29 mouse cellular contexts compared by ENCODE assay signal in genomic region chr4:41518349-41518748, GRCm38 (mm10). TPM values are rescaled to one million over a fixed set of nuclear protein-coding genes. Genes with fewer than 3 reads are reported as not detected.
DNase-seq lines count a peak whose midpoint lies in the region; ATAC-seq and TF ChIP-seq lines count a peak whose summit lies in the region.
"Had no signal": no experiment of that assay in that cellular context is flagged by ENCODE, and none has a peak within 500 bp of the region (broad histone marks: within the 10 kb centered on the region; RNA-seq: fewer than 3 reads in every experiment).

No protein-coding gene starts in this region.

- H3K4me2 ChIP-seq in hindbrain, embryonic 13.5 days: no peak overlapping the region
- no peak overlapping the region for H3K4me2 ChIP-seq in midbrain, postnatal 0 days (ENCODE audit: low read depth, low read length, poor library complexity, severe bottlenecking)
- H3K4me2 ChIP-seq: heart, embryonic 13.5 days; hindbrain, embryonic 14.5 days had no signal

- 84% methylated on average over 7 of the region's 7 CpGs for whole genome bisulfite sequencing in hindbrain, embryonic 13.5 days
- 80% methylated on average over 7 of the region's 7 CpGs for WGBS in hindbrain, embryonic 10.5 days
- 78% methylated on average over 7 of the region's 7 CpGs for WGBS in midbrain, embryonic 10.5 days
- WGBS in midbrain, postnatal 0 days: 76% methylated on average over 7 of the region's 7 CpGs
- WGBS in embryonic facial prominence, embryonic 10.5 days: 71% methylated on average over 7 of the region's 7 CpGs

- ATAC-seq in hindbrain, embryonic 13.5 days (ENCODE audit: low FRiP score): no peak
- ATAC-seq in midbrain, postnatal 0 days (ENCODE audit: low FRiP score): no peak
- ATAC-seq: CD4-positive, CD25-positive, alpha-beta regulatory T cell, adult 4 months; forebrain, embryonic 14.5 days; hindbrain, postnatal 0 days; inflammation-experienced regulatory T-cells, adult 6 months had no signal

- 0 out of 2 replicates have a peak overlapping the region, but pooled peaks have one; percentile 29 for H3K9ac ChIP-seq in hindbrain, embryonic 13.5 days
- H3K9ac ChIP-seq in midbrain, postnatal 0 days (replicated peaks; ENCODE audit: low read length, poor library complexity, severe bottlenecking): no peak overlapping the region
- H3K9ac ChIP-seq: heart, embryonic 13.5 days; hindbrain, embryonic 14.5 days had no signal

- H3K4me3 ChIP-seq in hindbrain, embryonic 13.5 days: no peak overlapping the region
- H3K4me3 ChIP-seq in hindbrain, embryonic 10.5 days: no peak overlapping the region
- no peak overlapping the region for H3K4me3 ChIP-seq in midbrain, embryonic 10.5 days
- no peak overlapping the region for H3K4me3 ChIP-seq in midbrain, postnatal 0 days (ENCODE audit: low read depth, low read length)
- H3K4me3 ChIP-seq in embryonic facial prominence, embryonic 10.5 days: no peak overlapping the region
- H3K4me3 ChIP-seq: gastrocnemius, adult 2 months; heart, embryonic 10.5 days; heart, embryonic 13.5 days had no signal

- no peak for TF ChIP-seq CTCF in midbrain, postnatal 0 days (IDR thresholded peaks at IDR 0.05)

- no peaks in the 10 kb centered on the region for H3K9me3 ChIP-seq in hindbrain, embryonic 13.5 days
- H3K9me3 ChIP-seq in hindbrain, embryonic 10.5 days: no peaks in the 10 kb centered on the region
- H3K9me3 ChIP-seq in midbrain, embryonic 10.5 days (replicated peaks): no peaks in the 10 kb centered on the region
- no peaks in the 10 kb centered on the region for H3K9me3 ChIP-seq in midbrain, postnatal 0 days (ENCODE audit: low read length)
- H3K9me3 ChIP-seq in embryonic facial prominence, embryonic 10.5 days: no peaks in the 10 kb centered on the region
- H3K9me3 ChIP-seq: heart, embryonic 10.5 days; heart, embryonic 13.5 days had no signal

- no peak for DNase-seq in hindbrain, embryonic 10.5 days (ENCODE audit: low spot score)
- no peak for DNase-seq in midbrain, embryonic 10.5 days (ENCODE audit: low spot score)
- DNase-seq in midbrain, postnatal 0 days (ENCODE audit: low spot score): no peak
- DNase-seq in brain, adult 2 months (ENCODE audit: low read depth, low spot score): peak; percentile 49
- no peak for DNase-seq in embryonic facial prominence, embryonic 10.5 days (ENCODE audit: low spot score)
- no peak for DNase-seq in spleen, postnatal 10 days (ENCODE audit: low spot score in 2 of 2)
- no peak for DNase-seq in gastrocnemius, adult 8-10 months (ENCODE audit: low spot score in 2 of 2)
- DNase-seq: adrenal gland, adult 2 months; adrenal gland, postnatal 14 days; cerebellum, adult 11-12 months; cerebellum, adult 8-10 months; cerebellum, postnatal 10 days; cerebellum, postnatal 36 days; embryo, embryonic 11 days; gastrocnemius, adult 2 months; gastrocnemius, postnatal 25 days; heart, adult 18-20 months; heart, postnatal 14 days had no signal

- no peaks in the 10 kb centered on the region for H3K27me3 ChIP-seq in hindbrain, embryonic 13.5 days
- H3K27me3 ChIP-seq in hindbrain, embryonic 10.5 days (ENCODE audit: insufficient read depth, poor library complexity, severe bottlenecking): peaks cover 26% of the 10 kb centered on the region; the same call in 1 of the 2 replicates
- H3K27me3 ChIP-seq in midbrain, embryonic 10.5 days (ENCODE audit: low read depth, poor library complexity, severe bottlenecking): peaks cover 26% of the 10 kb centered on the region
- no peaks in the 10 kb centered on the region for H3K27me3 ChIP-seq in midbrain, postnatal 0 days (ENCODE audit: insufficient read depth, low read length)
- H3K27me3 ChIP-seq in embryonic facial prominence, embryonic 10.5 days (replicated peaks; ENCODE audit: low read depth, poor library complexity, severe bottlenecking): peaks cover 28% of the 10 kb centered on the region

- peaks cover 10% of the 10 kb centered on the region for H3K4me1 ChIP-seq in hindbrain, embryonic 13.5 days (replicated peaks)
- peaks cover 10% of the 10 kb centered on the region; the same call in 1 of the 2 replicates for H3K4me1 ChIP-seq in hindbrain, embryonic 10.5 days (replicated peaks)
- H3K4me1 ChIP-seq in midbrain, embryonic 10.5 days: peaks cover 25% of the 10 kb centered on the region
- peaks cover 5% of the 10 kb centered on the region for H3K4me1 ChIP-seq in midbrain, postnatal 0 days (ENCODE audit: insufficient read depth, low read length)
- peaks cover 22% of the 10 kb centered on the region for H3K4me1 ChIP-seq in embryonic facial prominence, embryonic 10.5 days
- H3K4me1 ChIP-seq: heart, embryonic 13.5 days had no signal

- no peak overlapping the region for H3K27ac ChIP-seq in hindbrain, embryonic 13.5 days
- no peak overlapping the region for H3K27ac ChIP-seq in hindbrain, embryonic 10.5 days
- H3K27ac ChIP-seq in midbrain, embryonic 10.5 days (replicated peaks): peak overlapping the region; percentile 42; the same call in 1 of the 2 replicates
- H3K27ac ChIP-seq in midbrain, postnatal 0 days (ENCODE audit: low read depth, low read length): no peak overlapping the region
- peak overlapping the region; percentile 32; the same call in 1 of the 2 replicates for H3K27ac ChIP-seq in embryonic facial prominence, embryonic 10.5 days (replicated peaks)
- H3K27ac ChIP-seq: gastrocnemius, adult 2 months; heart, embryonic 10.5 days; heart, embryonic 13.5 days; hindbrain, embryonic 14.5 days; hindbrain, postnatal 0 days had no signal

- H3K36me3 ChIP-seq in hindbrain, embryonic 13.5 days: peaks cover 30% of the 10 kb centered on the region
- H3K36me3 ChIP-seq in hindbrain, embryonic 10.5 days: peaks cover 28% of the 10 kb centered on the region
- peaks cover 20% of the 10 kb centered on the region for H3K36me3 ChIP-seq in midbrain, embryonic 10.5 days
- H3K36me3 ChIP-seq in midbrain, postnatal 0 days (ENCODE audit: insufficient read depth, low read length): peaks cover 15% of the 10 kb centered on the region
- no peaks in the 10 kb centered on the region for H3K36me3 ChIP-seq in embryonic facial prominence, embryonic 10.5 days (replicated peaks)
- H3K36me3 ChIP-seq: heart, embryonic 10.5 days; heart, embryonic 13.5 days had no signal

RNA-seq across cellular contexts. Expression of gene 1110017D15Rik, which starts 1.2 kb away (rescaled TPM):
- 9.8 and 17.9 TPM in 2 replicates for polyA plus RNA-seq in hindbrain, embryonic 13.5 days (2015; fragmentation: Nextera tagmentation; extraction: Ambion mirVana)
- 8.1 and 14.7 TPM in 2 replicates for polyA plus RNA-seq in hindbrain, embryonic 10.5 days (2016; fragmentation: Nextera tagmentation; extraction: Ambion mirVana)
- 3.4 and 4.2 TPM in 2 replicates for polyA plus RNA-seq in midbrain, embryonic 10.5 days (2016; fragmentation: Nextera tagmentation; extraction: Ambion mirVana)
- 10.9 and 11.8 TPM in 2 replicates for total RNA-seq in midbrain, postnatal 0 days (2014; rRNA removed)
- 18.1 and 20.7 TPM in 2 replicates for polyA plus RNA-seq in midbrain, postnatal 0 days (2015; fragmentation: Nextera tagmentation; extraction: Ambion mirVana)
- polyA plus RNA-seq in embryonic facial prominence, embryonic 10.5 days (2016; fragmentation: Nextera tagmentation; extraction: Ambion mirVana): 5.3 and 6.1 TPM in 2 replicates
- total RNA-seq in gastrocnemius, adult 8-10 months (2022): not detected
- total RNA-seq: gastrocnemius, postnatal 25 days; hematopoietic stem cell, adult 5-6 weeks; MEL had no signal
- polyA plus RNA-seq: CD4-positive, CD25-positive, alpha-beta regulatory T cell, adult 4 months; inflammation-experienced regulatory T-cells, adult 6 months had no signal

RNA-seq across cellular contexts. Expression of gene AI464131, which starts 15.5 kb away (rescaled TPM):
- polyA plus RNA-seq in hindbrain, embryonic 13.5 days (2015; fragmentation: Nextera tagmentation; extraction: Ambion mirVana): 7.0 TPM in 2 replicates
- polyA plus RNA-seq in hindbrain, embryonic 10.5 days (2016; fragmentation: Nextera tagmentation; extraction: Ambion mirVana): 7.4 and 9.1 TPM in 2 replicates
- polyA plus RNA-seq in midbrain, embryonic 10.5 days (2016; fragmentation: Nextera tagmentation; extraction: Ambion mirVana): 7.3 and 9.2 TPM in 2 replicates
- 40.5 and 46.0 TPM in 2 replicates for total RNA-seq in midbrain, postnatal 0 days (2014; rRNA removed)
- polyA plus RNA-seq in midbrain, postnatal 0 days (2015; fragmentation: Nextera tagmentation; extraction: Ambion mirVana): 15.7 and 18.1 TPM in 2 replicates
- polyA plus RNA-seq in embryonic facial prominence, embryonic 10.5 days (2016; fragmentation: Nextera tagmentation; extraction: Ambion mirVana): 5.7 and 8.9 TPM in 2 replicates
- 100 to 1,000 TPM in 1 of 4 experiments, 10 to 100 TPM in 3; 65.9 to 101 (median 86.2) TPM for total RNA-seq in gastrocnemius, adult 8-10 months (2022)
- polyA plus RNA-seq: CD4-positive, CD25-positive, alpha-beta regulatory T cell, adult 4 months; inflammation-experienced regulatory T-cells, adult 6 months had no signal

RNA-seq across cellular contexts. Expression of gene Fam219a, which starts 51.0 kb away (rescaled TPM):
- 16.7 and 18.1 TPM in 2 replicates for polyA plus RNA-seq in hindbrain, embryonic 13.5 days (2015; fragmentation: Nextera tagmentation; extraction: Ambion mirVana)
- polyA plus RNA-seq in hindbrain, embryonic 10.5 days (2016; fragmentation: Nextera tagmentation; extraction: Ambion mirVana): 6.2 and 8.3 TPM in 2 replicates
- 4.1 and 5.7 TPM in 2 replicates for polyA plus RNA-seq in midbrain, embryonic 10.5 days (2016; fragmentation: Nextera tagmentation; extraction: Ambion mirVana)
- total RNA-seq in midbrain, postnatal 0 days (2014; rRNA removed): 125 and 130 TPM in 2 replicates
- 20.5 and 24.1 TPM in 2 replicates for polyA plus RNA-seq in midbrain, postnatal 0 days (2015; fragmentation: Nextera tagmentation; extraction: Ambion mirVana)
- polyA plus RNA-seq in embryonic facial prominence, embryonic 10.5 days (2016; fragmentation: Nextera tagmentation; extraction: Ambion mirVana): 2.0 and 2.6 TPM in 2 replicates
- total RNA-seq in gastrocnemius, adult 8-10 months (2022): 10 to 100 TPM; 19.1 to 29.8 (median 24.0) TPM

RNA-seq across cellular contexts. Expression of gene Dnaic1, which starts 51.2 kb away (rescaled TPM):
- 3.2 and 5.0 TPM in 2 replicates for polyA plus RNA-seq in hindbrain, embryonic 13.5 days (2015; fragmentation: Nextera tagmentation; extraction: Ambion mirVana)
- polyA plus RNA-seq in hindbrain, embryonic 10.5 days (2016; fragmentation: Nextera tagmentation; extraction: Ambion mirVana): 1.4 and 4.3 TPM in 2 replicates
- polyA plus RNA-seq in midbrain, embryonic 10.5 days (2016; fragmentation: Nextera tagmentation; extraction: Ambion mirVana): 1.6 and 2.2 TPM in 2 replicates
- total RNA-seq in midbrain, postnatal 0 days (2014; rRNA removed): 1.7 and 6.1 TPM in 2 replicates
- polyA plus RNA-seq in midbrain, postnatal 0 days (2015; fragmentation: Nextera tagmentation; extraction: Ambion mirVana): 3.2 and 3.8 TPM in 2 replicates
- polyA plus RNA-seq in embryonic facial prominence, embryonic 10.5 days (2016; fragmentation: Nextera tagmentation; extraction: Ambion mirVana): 1.3 and 1.8 TPM in 2 replicates
- 1 to 10 TPM in 1 of 4 experiments, under 1 TPM in 2, not detected in 1; 0.88 to 1.1 (median 0.94) TPM for total RNA-seq in gastrocnemius, adult 8-10 months (2022)
- total RNA-seq: hematopoietic stem cell, adult 5-6 weeks; MEL had no signal
- polyA plus RNA-seq: C2C12; CD4-positive, CD25-positive, alpha-beta regulatory T cell, adult 4 months; inflammation-experienced regulatory T-cells, adult 6 months had no signal

RNA-seq across cellular contexts. Expression of gene Nudt2, which starts 53.4 kb away (rescaled TPM):
- polyA plus RNA-seq in hindbrain, embryonic 13.5 days (2015; fragmentation: Nextera tagmentation; extraction: Ambion mirVana): 58.0 and 60.4 TPM in 2 replicates
- polyA plus RNA-seq in hindbrain, embryonic 10.5 days (2016; fragmentation: Nextera tagmentation; extraction: Ambion mirVana): 57.6 and 73.0 TPM in 2 replicates
- 63.3 and 65.6 TPM in 2 replicates for polyA plus RNA-seq in midbrain, embryonic 10.5 days (2016; fragmentation: Nextera tagmentation; extraction: Ambion mirVana)
- 28.3 and 41.0 TPM in 2 replicates for total RNA-seq in midbrain, postnatal 0 days (2014; rRNA removed)
- polyA plus RNA-seq in midbrain, postnatal 0 days (2015; fragmentation: Nextera tagmentation; extraction: Ambion mirVana): 70.7 and 79.9 TPM in 2 replicates
- 55.4 and 61.4 TPM in 2 replicates for polyA plus RNA-seq in embryonic facial prominence, embryonic 10.5 days (2016; fragmentation: Nextera tagmentation; extraction: Ambion mirVana)
- 10 to 100 TPM; 23.9 to 32.6 (median 27.9) TPM for total RNA-seq in gastrocnemius, adult 8-10 months (2022)

Comparison
In these comparisons a context has a peak if more than half of its experiments do, and no peak if none do; other contexts are left out.
1. H3K27ac ChIP-seq: peak in midbrain, embryonic 10.5 days (single experiment) and embryonic facial prominence, embryonic 10.5 days (single experiment); none in hindbrain, embryonic 13.5 days (single experiment), hindbrain, embryonic 10.5 days (single experiment) and midbrain, postnatal 0 days (single experiment).